In the genomic region with DNA sequence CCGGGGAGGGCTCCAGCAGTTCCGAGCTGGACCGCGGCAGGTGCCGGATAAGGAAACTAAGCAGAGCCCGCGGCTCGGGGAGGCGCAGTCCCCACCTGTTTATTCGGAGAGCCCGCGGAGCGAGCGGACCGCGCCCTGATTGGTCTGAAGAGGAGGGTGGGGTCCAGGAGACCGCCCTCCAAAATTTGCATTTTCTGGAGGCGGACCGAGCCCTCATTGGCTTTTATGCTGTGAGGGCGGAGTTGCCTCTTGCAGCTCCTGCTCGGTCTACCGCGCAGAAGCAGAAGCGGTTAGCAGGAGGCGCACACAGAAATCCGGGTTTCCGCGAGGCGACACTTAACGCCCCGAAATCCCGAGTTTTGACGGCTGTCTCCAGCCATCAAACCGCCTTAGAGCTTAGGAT, we compare ENCODE assay signal across 8 mouse cellular contexts. TPM values are rescaled to one million over a fixed set of nuclear protein-coding genes. Genes with fewer than 3 reads are reported as not detected.
DNase-seq lines count a peak whose midpoint lies in the region; ATAC-seq lines count a peak whose summit lies in the region.

No protein-coding gene starts in this region.

- no peaks in the 10 kb centered on the region for H3K36me3 ChIP-seq in heart, embryonic 12.5 days
- no peaks in the 10 kb centered on the region for H3K36me3 ChIP-seq in kidney, embryonic 16.5 days (ENCODE audit: insufficient read depth, low read length)
- H3K36me3 ChIP-seq in liver, embryonic 11.5 days (ENCODE audit: control insufficient read depth, insufficient read depth, low read length) = no peaks in the 10 kb centered on the region
- no peaks in the 10 kb centered on the region for H3K36me3 ChIP-seq in stomach, embryonic 14.5 days (ENCODE audit: control insufficient read depth, insufficient read depth, low read length)

- H3K9ac ChIP-seq in heart, embryonic 12.5 days = peak overlapping the region; percentile 31; the same call in 1 of the 2 replicates
- peak overlapping the region; percentile 37 for H3K9ac ChIP-seq in kidney, embryonic 16.5 days (replicated peaks; ENCODE audit: low read length)
- 0 out of 2 replicates have a peak overlapping the region, but pooled peaks have one; percentile 3 for H3K9ac ChIP-seq in liver, embryonic 11.5 days (ENCODE audit: low read depth, low read length)
- no peak overlapping the region for H3K9ac ChIP-seq in stomach, embryonic 14.5 days (replicated peaks; ENCODE audit: low read depth, low read length)

- peak; percentile 87 for DNase-seq in liver, embryonic 11.5 days (ENCODE audit: low spot score)
- peak; percentile 84 for DNase-seq in naive thymus-derived CD4-positive, alpha-beta T cell, adult 2 months (ENCODE audit: low read depth)

- ATAC-seq in CD4-positive, CD25-positive, alpha-beta regulatory T cell, adult 4 months = peak; percentile 96
- peak; percentile 93 for ATAC-seq in erythroid progenitor cell, adult 5-6 weeks (replicated peaks; ENCODE audit: low FRiP score, poor library complexity, severe bottlenecking)
- peak; percentile 80 for ATAC-seq in heart, embryonic 12.5 days (ENCODE audit: insufficient number of reproducible peaks, low FRiP score)
- peak; percentile 96 for ATAC-seq in kidney, embryonic 16.5 days (ENCODE audit: low FRiP score, low TSS enrichment)
- ATAC-seq in liver, embryonic 11.5 days (replicated peaks; ENCODE audit: low FRiP score) = peak; percentile 96
- peak; percentile 84 for ATAC-seq in stomach, embryonic 14.5 days (ENCODE audit: insufficient number of reproducible peaks, insufficient read depth, low FRiP score, low read depth)

- H3K27ac ChIP-seq in brown adipose tissue, adult 24 weeks (replicated peaks; ENCODE audit: low read depth, low read length) = no peak overlapping the region
- no peak overlapping the region for H3K27ac ChIP-seq in heart, embryonic 12.5 days (ENCODE audit: poor library complexity, severe bottlenecking)
- H3K27ac ChIP-seq in kidney, embryonic 16.5 days (ENCODE audit: low read length) = peak overlapping the region; percentile 36; the same call in 1 of the 2 replicates
- no peak overlapping the region for H3K27ac ChIP-seq in liver, embryonic 11.5 days (ENCODE audit: low read depth, low read length)
- H3K27ac ChIP-seq in stomach, embryonic 14.5 days (ENCODE audit: low read length) = no peak overlapping the region

- H3K4me1 ChIP-seq in brown adipose tissue, adult 24 weeks (ENCODE audit: control insufficient read depth, insufficient read depth, insufficient read length, low read length) = peaks cover 4% of the 10 kb centered on the region; the same call in 1 of the 2 replicates
- peaks cover 23% of the 10 kb centered on the region for H3K4me1 ChIP-seq in heart, embryonic 12.5 days (replicated peaks)
- H3K4me1 ChIP-seq in kidney, embryonic 16.5 days (ENCODE audit: insufficient read depth, low read length) = peaks cover 13% of the 10 kb centered on the region
- peaks cover 9% of the 10 kb centered on the region for H3K4me1 ChIP-seq in liver, embryonic 11.5 days (replicated peaks; ENCODE audit: control insufficient read depth, insufficient read depth, low read length)
- H3K4me1 ChIP-seq in stomach, embryonic 14.5 days (ENCODE audit: control insufficient read depth, insufficient read depth, low read length) = no peaks in the 10 kb centered on the region

- H3K9me3 ChIP-seq in heart, embryonic 12.5 days (replicated peaks) = no peaks in the 10 kb centered on the region
- no peaks in the 10 kb centered on the region for H3K9me3 ChIP-seq in kidney, embryonic 16.5 days (ENCODE audit: low read length)
- H3K9me3 ChIP-seq in liver, embryonic 11.5 days (ENCODE audit: control insufficient read depth, low read length) = no peaks in the 10 kb centered on the region
- no peaks in the 10 kb centered on the region for H3K9me3 ChIP-seq in stomach, embryonic 14.5 days (ENCODE audit: control insufficient read depth, low read depth, low read length)

- WGBS in heart, embryonic 12.5 days = under 1% methylated on average over 34 of the region's 34 CpGs
- WGBS in kidney, embryonic 16.5 days = under 1% methylated on average over 34 of the region's 34 CpGs
- WGBS in liver, embryonic 11.5 days = under 1% methylated on average over 34 of the region's 34 CpGs
- under 1% methylated on average over 34 of the region's 34 CpGs for WGBS in stomach, embryonic 14.5 days

- peak overlapping the region; percentile 63 for H3K4me2 ChIP-seq in heart, embryonic 12.5 days
- H3K4me2 ChIP-seq in kidney, embryonic 16.5 days (replicated peaks; ENCODE audit: low read depth, low read length) = peak overlapping the region; percentile 53
- peak overlapping the region; percentile 62 for H3K4me2 ChIP-seq in liver, embryonic 11.5 days
- peak overlapping the region; percentile 41 for H3K4me2 ChIP-seq in stomach, embryonic 14.5 days (replicated peaks; ENCODE audit: low read depth, low read length)

- peak overlapping the region; percentile 40 for H3K4me3 ChIP-seq in brown adipose tissue, adult 24 weeks (ENCODE audit: insufficient read depth, low read depth, low read length)
- H3K4me3 ChIP-seq in heart, embryonic 12.5 days = peak overlapping the region; percentile 37
- peak overlapping the region; percentile 38 for H3K4me3 ChIP-seq in kidney, embryonic 16.5 days (ENCODE audit: low read length)
- H3K4me3 ChIP-seq in liver, embryonic 11.5 days (ENCODE audit: low read depth, low read length) = peak overlapping the region; percentile 31
- peak overlapping the region; percentile 19 for H3K4me3 ChIP-seq in stomach, embryonic 14.5 days (ENCODE audit: low read depth, low read length)

- H3K27me3 ChIP-seq in heart, embryonic 12.5 days (replicated peaks) = peaks cover 98% of the 10 kb centered on the region
- peaks cover 89% of the 10 kb centered on the region for H3K27me3 ChIP-seq in kidney, embryonic 16.5 days (ENCODE audit: insufficient read depth, low read length)
- H3K27me3 ChIP-seq in liver, embryonic 11.5 days (replicated peaks; ENCODE audit: control insufficient read depth, insufficient read depth, low read length) = peaks cover 98% of the 10 kb centered on the region
- H3K27me3 ChIP-seq in stomach, embryonic 14.5 days (ENCODE audit: control insufficient read depth, insufficient read depth, low read length) = peaks cover 58% of the 10 kb centered on the region

RNA-seq across cellular contexts. Expression of gene Pth2, which starts 1.4 kb away (rescaled TPM):
- not detected for polyA plus RNA-seq in CD4-positive, CD25-positive, alpha-beta regulatory T cell, adult 4 months (2017; shearing (Covaris generic))
- polyA plus RNA-seq in brown adipose tissue, adult 24 weeks (2012; ENCODE audit: insufficient read depth, insufficient read length, missing spikeins) = not detected in 2 replicates
- total RNA-seq in erythroid progenitor cell, adult 5-6 weeks (2015; ENCODE audit: low replicate concordance) = not detected in 2 replicates
- not detected in 2 replicates for total RNA-seq in erythroid progenitor cell, adult 5-6 weeks (2017; ENCODE audit: low replicate concordance)
- polyA plus RNA-seq in heart, embryonic 12.5 days (2016; fragmentation: Nextera tagmentation; extraction: Ambion mirVana) = 0.40 TPM in 1 of 2 replicates, not detected in the other
- not detected in 2 replicates for polyA plus RNA-seq in kidney, embryonic 16.5 days (2015; fragmentation: Nextera tagmentation; extraction: Ambion mirVana)
- polyA plus RNA-seq in liver, embryonic 11.5 days (2014; fragmentation: Nextera tagmentation; extraction: Ambion mirVana) = not detected in 2 replicates
- not detected in 2 replicates for polyA plus RNA-seq in stomach, embryonic 14.5 days (2014; fragmentation: Nextera tagmentation; extraction: Ambion mirVana)

RNA-seq across cellular contexts. Expression of gene Gfy, which starts 2.8 kb away (rescaled TPM):
- polyA plus RNA-seq in CD4-positive, CD25-positive, alpha-beta regulatory T cell, adult 4 months (2017; shearing (Covaris generic)) = not detected
- not detected in 2 replicates for polyA plus RNA-seq in brown adipose tissue, adult 24 weeks (2012; ENCODE audit: insufficient read depth, insufficient read length, missing spikeins)
- not detected in 2 replicates for total RNA-seq in erythroid progenitor cell, adult 5-6 weeks (2015; ENCODE audit: low replicate concordance)
- not detected in 2 replicates for total RNA-seq in erythroid progenitor cell, adult 5-6 weeks (2017; ENCODE audit: low replicate concordance)
- not detected in 2 replicates for polyA plus RNA-seq in heart, embryonic 12.5 days (2016; fragmentation: Nextera tagmentation; extraction: Ambion mirVana)
- polyA plus RNA-seq in kidney, embryonic 16.5 days (2015; fragmentation: Nextera tagmentation; extraction: Ambion mirVana) = not detected in 2 replicates
- not detected in 2 replicates for polyA plus RNA-seq in liver, embryonic 11.5 days (2014; fragmentation: Nextera tagmentation; extraction: Ambion mirVana)
- polyA plus RNA-seq in stomach, embryonic 14.5 days (2014; fragmentation: Nextera tagmentation; extraction: Ambion mirVana) = not detected in 2 replicates

RNA-seq across cellular contexts. Expression of gene Slc17a7, which starts 18.5 kb away (rescaled TPM):
- polyA plus RNA-seq in CD4-positive, CD25-positive, alpha-beta regulatory T cell, adult 4 months (2017; shearing (Covaris generic)) = not detected
- polyA plus RNA-seq in brown adipose tissue, adult 24 weeks (2012; ENCODE audit: insufficient read depth, insufficient read length, missing spikeins) = not detected in 2 replicates
- total RNA-seq in erythroid progenitor cell, adult 5-6 weeks (2015; ENCODE audit: low replicate concordance) = not detected in 2 replicates
- not detected in 2 replicates for total RNA-seq in erythroid progenitor cell, adult 5-6 weeks (2017; ENCODE audit: low replicate concordance)
- 2.6 and 3.8 TPM in 2 replicates for polyA plus RNA-seq in heart, embryonic 12.5 days (2016; fragmentation: Nextera tagmentation; extraction: Ambion mirVana)
- polyA plus RNA-seq in kidney, embryonic 16.5 days (2015; fragmentation: Nextera tagmentation; extraction: Ambion mirVana) = 0.19 and 0.42 TPM in 2 replicates
- polyA plus RNA-seq in liver, embryonic 11.5 days (2014; fragmentation: Nextera tagmentation; extraction: Ambion mirVana) = 0.57 and 0.74 TPM in 2 replicates
- 0.20 TPM in 1 of 2 replicates, not detected in the other for polyA plus RNA-seq in stomach, embryonic 14.5 days (2014; fragmentation: Nextera tagmentation; extraction: Ambion mirVana)

RNA-seq across cellular contexts. Expression of gene Ccdc155, which starts 22.5 kb away (rescaled TPM):
- polyA plus RNA-seq in CD4-positive, CD25-positive, alpha-beta regulatory T cell, adult 4 months (2017; shearing (Covaris generic)) = not detected
- polyA plus RNA-seq in brown adipose tissue, adult 24 weeks (2012; ENCODE audit: insufficient read depth, insufficient read length, missing spikeins) = not detected in 2 replicates
- total RNA-seq in erythroid progenitor cell, adult 5-6 weeks (2015; ENCODE audit: low replicate concordance) = not detected in 2 replicates
- not detected in 2 replicates for total RNA-seq in erythroid progenitor cell, adult 5-6 weeks (2017; ENCODE audit: low replicate concordance)
- polyA plus RNA-seq in heart, embryonic 12.5 days (2016; fragmentation: Nextera tagmentation; extraction: Ambion mirVana) = 0.62 and 0.70 TPM in 2 replicates
- 0.85 and 0.86 TPM in 2 replicates for polyA plus RNA-seq in kidney, embryonic 16.5 days (2015; fragmentation: Nextera tagmentation; extraction: Ambion mirVana)
- polyA plus RNA-seq in liver, embryonic 11.5 days (2014; fragmentation: Nextera tagmentation; extraction: Ambion mirVana) = 0.17 and 0.53 TPM in 2 replicates
- 0.22 and 0.55 TPM in 2 replicates for polyA plus RNA-seq in stomach, embryonic 14.5 days (2014; fragmentation: Nextera tagmentation; extraction: Ambion mirVana)

RNA-seq across cellular contexts. Expression of gene Aldh16a1, which starts 27.8 kb away (rescaled TPM):
- 10 to 100 TPM; 16.5 to 27.2 TPM for polyA plus RNA-seq in CD4-positive, CD25-positive, alpha-beta regulatory T cell, adult 4 months (2017; shearing (Covaris generic))
- polyA plus RNA-seq in brown adipose tissue, adult 24 weeks (2012; ENCODE audit: insufficient read depth, insufficient read length, missing spikeins) = 28.0 and 30.9 TPM in 2 replicates
- 24.5 and 29.3 TPM in 2 replicates for total RNA-seq in erythroid progenitor cell, adult 5-6 weeks (2015; ENCODE audit: low replicate concordance)
- 12.4 and 14.1 TPM in 2 replicates for total RNA-seq in erythroid progenitor cell, adult 5-6 weeks (2017; ENCODE audit: low replicate concordance)
- polyA plus RNA-seq in heart, embryonic 12.5 days (2016; fragmentation: Nextera tagmentation; extraction: Ambion mirVana) = 34.9 and 39.6 TPM in 2 replicates
- 81.2 and 88.6 TPM in 2 replicates for polyA plus RNA-seq in kidney, embryonic 16.5 days (2015; fragmentation: Nextera tagmentation; extraction: Ambion mirVana)
- 56.0 and 60.6 TPM in 2 replicates for polyA plus RNA-seq in liver, embryonic 11.5 days (2014; fragmentation: Nextera tagmentation; extraction: Ambion mirVana)
- 43.4 and 54.1 TPM in 2 replicates for polyA plus RNA-seq in stomach, embryonic 14.5 days (2014; fragmentation: Nextera tagmentation; extraction: Ambion mirVana)
